Mouse (Mus musculus) frontal cortex, postnatal 14 days (tissue): Measurements from ENCODE around the gene Dchs1.
"Not testable (repeated sequence)": the region's sequence is repeated elsewhere in the genome, so short reads cannot be mapped to it uniquely, and the experiment has no call there.

Experiments used
- DNase-seq, 2 experiments: peaks; one replicate each; pipeline ENCODE4 v3.0.0; 2022; ENCODE audit warnings: low spot score in 2 of 2

The Dchs1 gene

DNA sequence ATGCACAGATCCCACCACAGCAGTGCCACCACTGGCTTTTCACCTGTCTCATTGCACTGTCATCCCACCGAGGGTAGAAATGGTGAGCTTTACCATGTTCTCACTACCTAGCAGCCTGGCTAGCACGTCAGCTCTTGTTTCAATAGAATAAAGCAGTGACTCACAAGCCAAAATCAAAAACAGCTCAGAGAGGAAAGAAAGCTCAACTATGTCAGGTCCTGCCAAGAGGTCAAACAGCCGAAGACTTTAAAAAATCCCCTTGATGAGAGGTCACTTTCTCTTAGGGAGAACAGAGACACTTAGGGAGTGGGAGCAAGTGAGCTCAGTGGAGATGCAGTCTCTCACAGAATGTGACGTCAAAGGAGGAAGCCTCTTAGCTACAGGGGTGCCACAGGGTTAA, 3.6 kb downstream of the Dchs1 start:
- no peak for DNase-seq

DNA sequence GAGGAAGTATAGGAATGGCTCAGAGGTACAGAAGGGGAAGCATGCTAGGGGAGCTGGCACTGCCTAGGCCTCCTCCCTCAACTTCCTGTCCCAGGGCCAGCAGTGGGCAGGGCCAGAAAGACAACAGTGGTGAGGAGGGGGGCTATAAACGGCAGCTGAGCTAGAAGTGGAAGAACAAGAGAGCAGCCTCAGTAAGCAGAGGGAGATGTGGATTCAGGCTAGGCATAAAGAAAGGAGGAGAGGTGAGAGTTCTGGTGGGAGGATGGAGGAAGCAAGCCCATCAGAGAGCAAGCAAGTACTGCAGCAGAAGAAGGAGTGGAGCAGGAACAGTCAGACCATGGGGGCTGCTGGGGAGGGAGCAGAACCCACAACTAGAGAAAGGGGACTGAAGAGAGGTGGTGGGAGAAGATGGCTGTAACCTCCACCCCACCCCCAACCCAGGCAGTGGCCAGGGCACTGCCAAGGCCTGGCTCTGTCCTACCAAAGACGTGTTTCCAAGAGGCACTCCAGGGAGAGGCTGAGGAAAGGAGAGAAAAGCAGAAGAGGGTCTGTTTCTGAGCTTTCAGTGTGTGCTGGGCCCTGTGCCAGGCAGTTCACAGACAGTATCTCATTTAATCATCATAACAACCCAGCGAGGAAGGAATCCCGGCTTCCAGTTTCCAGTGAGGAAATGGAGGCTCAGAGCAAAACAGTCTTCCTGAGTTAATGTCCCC, 8.7 kb downstream of the Dchs1 start:
- no peak for DNase-seq

DNA sequence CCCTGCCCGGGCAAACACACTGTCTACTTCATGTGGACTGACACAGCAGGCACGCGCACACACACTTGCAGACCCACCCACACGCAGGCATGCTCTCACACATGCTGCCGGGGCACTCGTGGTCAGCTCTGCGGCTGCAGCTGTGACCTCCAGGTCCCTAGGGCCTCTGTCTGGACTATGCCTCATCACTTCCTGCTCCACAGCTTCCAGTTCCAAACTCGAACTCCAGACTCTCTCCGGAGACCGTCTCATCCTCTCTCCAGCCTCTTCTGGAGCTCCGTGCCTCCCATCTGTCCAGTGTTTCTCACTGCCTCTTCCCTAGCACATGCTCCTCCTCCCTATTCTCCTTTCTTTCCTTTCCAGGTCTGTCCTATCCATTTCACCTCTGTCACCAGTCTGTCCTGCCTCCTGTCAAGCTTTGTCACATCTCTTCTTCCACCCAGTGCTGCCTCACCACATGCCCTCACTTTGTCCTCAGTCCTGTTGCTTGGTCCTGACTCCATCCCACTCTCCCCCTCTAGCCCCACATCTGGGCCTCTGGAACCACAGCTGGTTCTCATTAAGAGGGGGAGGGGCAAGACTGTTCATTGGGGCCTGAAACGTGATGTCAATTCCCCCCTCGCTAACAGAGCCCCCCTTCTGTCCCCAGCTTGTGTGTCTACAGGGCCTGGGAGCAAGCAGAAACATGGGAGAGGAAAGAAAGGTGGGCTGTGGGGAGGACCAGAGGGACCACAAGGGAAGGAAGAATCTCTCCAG, 9.5 kb downstream of the Dchs1 start:
- no peak for DNase-seq

DNA sequence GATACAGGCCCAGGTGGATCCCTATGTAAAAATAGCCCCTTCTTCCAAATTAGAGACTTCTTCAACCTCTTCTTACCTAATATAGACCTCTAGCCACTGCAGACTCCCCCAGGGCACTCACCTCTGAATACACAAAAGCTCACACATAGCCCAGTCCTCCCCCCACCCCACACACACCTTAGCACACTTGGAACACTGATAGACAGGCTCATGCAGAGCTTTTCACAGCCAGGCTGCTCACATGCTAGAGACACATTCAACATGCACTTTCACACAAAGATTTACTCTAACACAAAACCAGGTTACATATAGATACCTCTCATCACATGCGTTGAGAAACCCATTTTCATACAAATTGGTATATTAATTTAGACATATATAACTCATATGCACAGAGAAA, 10.1 kb downstream of the Dchs1 start:
- no peak for DNase-seq

DNA sequence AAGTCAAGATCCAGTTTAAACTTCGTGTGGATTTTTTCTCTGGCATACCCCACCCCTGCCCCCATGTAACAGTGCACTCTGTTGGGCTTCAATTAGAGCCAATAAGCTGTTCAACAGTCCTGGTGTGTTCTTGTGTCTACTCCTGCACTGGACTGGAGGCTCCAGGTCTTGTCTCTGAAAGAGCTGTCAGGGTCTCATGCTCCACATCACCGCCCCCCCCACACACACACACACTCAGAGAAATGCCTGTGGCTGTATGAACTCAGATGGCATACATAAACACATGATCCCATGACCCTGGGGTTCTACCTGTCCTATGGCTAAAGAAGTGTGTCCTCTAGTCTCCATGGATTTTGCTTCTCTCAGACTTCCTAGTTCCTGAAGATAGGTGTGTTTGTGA, 11.4 kb downstream of the Dchs1 start:
- no peak for DNase-seq

DNA sequence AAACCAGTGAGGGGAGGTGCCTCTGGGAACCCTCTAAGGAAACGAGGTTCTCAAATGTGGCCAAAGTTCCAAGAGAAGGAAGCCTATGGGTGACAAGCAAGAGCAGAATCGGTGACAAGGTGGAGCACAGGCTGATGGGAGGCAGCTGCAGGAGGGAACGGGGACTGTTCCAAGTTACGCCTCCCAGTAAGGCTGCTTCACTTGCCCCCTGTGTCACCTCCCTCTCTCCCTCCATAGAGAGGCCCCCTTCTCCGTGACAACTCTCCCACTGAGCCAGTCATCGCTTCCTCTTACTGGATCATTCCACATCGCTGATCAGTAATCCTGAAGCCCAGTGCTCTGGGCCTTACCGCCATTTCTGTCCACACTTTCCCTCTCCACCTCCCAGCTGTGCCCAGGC, 12.8 kb downstream of the Dchs1 start:
- no peak for DNase-seq

DNA sequence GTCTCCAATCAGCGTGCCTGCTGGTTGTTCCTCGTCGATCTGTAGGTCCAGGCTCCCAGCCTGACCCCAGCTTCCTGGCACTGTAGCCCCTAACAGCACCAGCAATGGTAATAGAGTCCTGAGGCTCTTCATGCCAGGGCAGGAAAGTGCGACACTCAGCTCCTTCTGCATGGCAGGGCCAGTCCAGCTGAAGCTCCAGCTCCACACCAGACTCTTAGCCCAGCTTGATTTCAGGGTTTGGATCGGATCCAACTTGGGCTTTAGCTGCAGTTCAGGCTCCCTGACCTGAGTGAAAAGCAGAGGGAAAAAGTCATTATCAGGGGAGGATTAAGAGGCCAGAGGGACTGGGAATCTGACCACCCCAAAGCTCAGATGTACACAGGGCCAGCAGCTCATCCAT, 14.4 kb downstream of the Dchs1 start:
- DNase-seq, result no peak

DNA sequence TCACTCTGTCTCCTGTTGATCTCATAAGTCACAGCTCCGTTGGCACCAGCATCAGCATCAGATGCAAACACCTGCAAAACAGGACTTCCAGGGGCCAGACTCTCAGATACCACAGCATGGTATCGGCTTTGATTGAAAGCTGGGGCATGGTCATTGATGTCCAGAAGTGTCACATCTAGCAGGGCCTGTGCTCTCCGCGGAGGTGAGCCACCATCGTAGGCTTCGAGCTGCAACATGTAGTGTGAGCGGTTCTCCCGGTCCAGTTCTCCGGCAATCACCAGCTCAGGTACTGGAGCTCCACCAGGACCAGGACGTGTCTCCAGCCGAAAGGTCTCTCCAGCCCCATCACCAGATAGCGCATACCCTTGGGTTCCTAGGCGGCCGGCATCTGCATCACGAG, 15.1 kb downstream of the Dchs1 start:
- DNase-seq, result no peak

DNA sequence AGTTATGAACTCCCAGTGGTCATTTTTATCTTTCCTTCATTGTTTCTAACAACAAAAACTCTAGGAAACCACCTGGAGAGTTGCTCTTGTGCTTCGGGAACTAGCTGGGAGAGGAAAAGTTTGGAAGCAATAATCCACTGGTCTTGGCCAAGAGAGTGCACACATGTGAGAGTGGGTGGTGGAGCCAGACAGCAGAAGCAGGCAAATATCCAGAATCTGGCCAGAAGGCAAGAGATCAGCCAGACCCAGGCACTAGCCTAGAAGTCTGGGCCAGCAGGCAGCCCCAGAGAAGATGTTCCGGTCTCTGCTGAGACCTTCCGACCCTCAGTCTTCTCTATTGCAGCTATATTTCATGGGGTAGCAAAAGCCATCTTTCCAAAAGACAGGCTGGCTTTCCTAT, 17.5 kb downstream of the Dchs1 start:
- no peak for DNase-seq

DNA sequence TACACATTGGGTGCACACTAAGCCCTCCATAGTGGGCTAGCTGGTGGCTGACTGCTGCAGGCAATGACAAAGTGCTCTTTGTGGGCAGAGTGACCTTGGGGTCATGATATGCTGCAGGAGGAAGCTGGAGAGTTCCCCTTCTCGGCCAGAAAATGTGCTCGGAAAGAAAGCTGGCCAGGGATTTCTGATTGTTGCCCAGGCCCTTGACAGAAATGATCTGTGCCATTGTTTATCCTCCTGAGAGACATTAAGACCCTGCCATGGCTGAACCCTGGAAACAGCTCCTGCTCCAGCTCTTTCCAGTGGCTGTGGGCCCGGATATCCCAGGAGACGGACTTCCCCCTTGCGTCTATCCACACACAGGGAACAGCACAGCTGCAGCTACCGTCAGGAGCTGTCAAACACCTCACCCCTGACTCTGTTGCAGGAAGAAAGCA, 19.7 kb downstream of the Dchs1 start:
- DNase-seq, result no peak

DNA sequence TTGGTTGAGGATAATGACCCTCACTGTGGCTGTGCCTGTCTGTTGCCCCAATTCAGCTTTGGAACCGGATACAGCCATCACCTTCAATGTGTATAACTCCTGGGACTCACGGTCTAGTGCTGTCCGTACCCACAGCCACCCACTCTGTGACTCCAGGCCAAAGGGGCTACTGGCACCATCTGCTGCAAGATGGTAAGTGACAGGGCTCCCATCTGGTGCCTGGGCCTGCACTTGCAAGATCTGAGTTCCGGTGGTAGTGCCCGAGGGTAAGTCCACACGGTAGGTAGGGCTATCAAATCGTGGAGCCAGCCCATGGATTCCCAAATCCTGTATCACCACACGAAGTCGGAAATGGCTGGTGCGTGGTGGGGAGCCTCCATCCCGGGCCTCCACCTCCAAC, 23.1 kb downstream of the Dchs1 start:
- DNase-seq, result no peak

DNA sequence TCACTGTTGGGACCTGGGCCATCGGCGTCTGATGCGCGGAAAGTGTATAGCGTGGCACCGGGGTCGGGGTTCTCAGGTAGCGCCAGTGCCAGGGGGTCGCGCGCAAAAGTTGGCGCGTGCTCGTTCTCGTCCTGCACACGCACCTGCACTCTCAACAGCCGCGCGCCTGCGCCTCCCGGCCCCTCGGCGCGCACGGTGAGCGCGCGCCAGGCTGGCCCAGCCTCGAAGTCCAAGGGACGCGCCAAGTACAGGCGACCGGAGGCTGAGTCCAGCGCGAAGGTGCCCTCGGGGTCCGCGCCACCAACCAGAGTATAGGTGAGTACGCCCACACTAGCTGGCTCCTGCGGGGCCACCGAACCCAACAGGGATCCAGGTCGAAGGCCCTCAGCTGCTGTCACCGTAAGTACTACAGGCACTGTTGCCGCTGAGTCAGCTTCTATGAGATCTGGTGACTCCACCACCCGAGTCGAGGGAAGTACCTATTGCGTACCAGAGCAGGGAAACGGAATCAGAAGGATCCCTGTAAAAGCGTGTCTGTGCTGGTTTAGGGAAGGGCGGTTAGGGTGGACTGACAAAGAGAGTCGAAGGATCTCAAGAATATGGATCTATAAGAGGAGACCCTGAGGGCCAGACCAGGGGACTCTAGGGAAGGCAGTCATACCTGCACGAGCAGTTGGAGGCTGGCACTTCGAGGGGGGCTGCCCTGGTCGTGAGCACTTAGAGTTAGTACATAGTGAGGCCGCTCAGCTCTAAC, 24.8 kb downstream of the Dchs1 start:
- no peak for DNase-seq

DNA sequence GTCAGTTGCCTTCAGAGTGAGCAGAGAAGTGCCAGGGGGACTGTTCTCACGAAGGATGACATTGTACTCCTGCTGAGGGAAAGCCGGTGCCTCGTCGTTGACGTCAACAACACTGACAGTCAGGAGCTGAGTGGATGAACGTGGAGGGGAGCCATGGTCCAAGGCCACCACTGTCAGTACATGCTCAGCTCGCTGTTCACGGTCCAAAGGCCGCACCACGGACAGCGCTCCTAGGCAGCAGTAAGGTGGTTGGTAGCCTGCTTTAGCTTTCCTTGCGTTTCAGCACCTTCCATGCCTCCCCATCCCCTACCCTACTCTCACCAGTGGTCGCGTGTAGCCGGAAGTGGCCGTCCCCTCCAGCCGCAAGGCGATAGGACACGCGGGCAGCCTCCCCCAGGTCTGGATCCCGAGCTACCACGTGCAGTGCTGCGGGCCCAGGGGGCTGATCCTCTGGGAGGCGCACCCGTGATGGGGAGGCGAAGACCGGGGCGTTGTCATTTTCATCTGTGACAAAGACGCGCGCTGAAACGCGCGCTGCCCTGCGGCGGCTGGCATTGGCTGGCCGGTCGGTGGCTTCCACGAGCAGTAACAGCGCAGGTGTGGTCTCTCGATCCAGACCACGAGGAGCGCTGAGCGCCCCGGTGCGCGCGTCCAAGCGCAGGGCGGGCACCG, 25.5 kb downstream of the Dchs1 start:
- DNase-seq, result no peak

DNA sequence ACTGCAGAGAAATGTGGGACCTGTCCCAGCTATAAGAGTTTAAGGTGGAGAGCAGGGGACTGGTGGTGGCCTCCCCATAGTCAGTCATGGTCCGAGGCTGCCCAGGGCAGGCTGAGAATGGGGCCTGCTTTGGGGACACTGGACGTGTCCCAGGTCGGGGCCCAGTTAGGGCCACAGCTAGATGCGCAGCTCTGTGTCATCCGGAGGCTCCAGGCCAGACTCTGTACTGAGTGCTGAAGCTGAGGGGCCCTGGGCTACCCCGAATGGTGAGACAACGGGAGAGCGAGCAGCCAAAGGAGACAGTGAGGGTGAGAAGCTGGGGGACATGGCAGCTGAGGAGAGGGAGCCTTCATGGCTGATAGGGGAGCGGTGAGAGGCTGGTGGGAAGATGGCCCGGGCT, 34.2 kb downstream of the Dchs1 start:
- DNase-seq, result no peak

DNA sequence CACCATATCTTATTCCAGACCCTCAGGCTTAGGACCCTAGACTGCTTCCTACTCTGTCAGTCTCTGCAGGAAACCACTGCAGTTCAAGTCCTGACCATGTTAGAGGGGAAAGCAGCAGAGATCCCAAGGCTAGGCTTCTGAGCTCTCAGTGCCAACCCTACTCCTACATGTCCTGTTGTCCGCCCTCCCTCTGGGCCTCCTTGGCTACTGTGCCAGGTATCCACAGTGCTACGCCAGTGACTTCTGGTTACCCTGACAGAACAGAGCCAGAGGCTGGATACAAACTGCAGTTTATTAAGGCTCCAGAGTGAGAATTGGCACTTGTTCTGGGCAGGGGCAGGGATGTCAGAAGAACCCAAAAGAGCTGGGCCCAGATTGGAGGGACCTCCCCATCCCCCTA, 34.7 kb downstream of the Dchs1 start:
- no peak for DNase-seq

DNA sequence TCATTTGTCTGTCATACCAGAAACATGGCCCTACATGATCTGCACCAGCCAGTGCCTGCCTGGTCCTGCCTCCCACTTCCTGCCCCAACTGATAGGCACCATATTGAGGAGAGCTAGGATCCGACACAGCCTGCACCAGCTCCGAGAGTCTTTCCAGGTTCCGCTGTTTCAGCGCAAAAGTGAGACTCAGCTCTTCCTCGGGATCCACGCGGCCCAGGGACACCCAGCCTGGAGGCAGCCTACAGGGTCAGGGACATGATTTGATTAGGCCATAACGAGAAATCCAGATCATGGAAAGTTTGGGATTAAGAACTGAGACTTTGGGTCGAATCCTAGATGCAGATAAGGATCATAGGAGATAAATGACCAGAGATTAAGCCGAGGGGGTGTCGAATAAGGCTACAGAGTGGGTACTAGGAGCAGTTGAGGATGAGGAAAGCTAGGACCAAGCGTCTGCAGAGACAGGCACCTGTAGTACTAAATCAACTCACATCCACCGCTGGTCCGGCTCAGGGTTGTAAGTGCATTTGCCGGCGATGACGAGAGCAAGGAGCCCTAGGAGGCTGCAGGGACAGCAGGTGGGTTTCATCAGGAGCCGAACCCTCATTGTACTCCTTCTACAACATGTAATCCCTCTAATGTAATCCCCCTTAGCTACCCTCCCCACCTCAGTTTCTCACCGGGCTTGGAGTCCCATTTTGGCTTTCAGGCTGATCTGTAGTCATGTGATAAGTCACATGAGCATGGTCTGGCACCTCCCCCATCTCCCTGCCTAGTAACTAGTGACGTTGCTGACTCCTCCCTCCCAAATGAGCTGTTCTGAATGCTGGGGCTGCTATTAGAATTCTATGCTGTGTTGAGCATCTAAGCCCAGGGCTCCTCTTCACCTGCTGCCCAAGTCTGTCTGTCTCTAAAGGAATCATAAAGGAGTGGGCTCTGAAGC, 35.7 kb downstream of the Dchs1 start, which contains the start of gene Tpp1:
Gene Tpp1, minus strand, starts transcription at position 745 of the 943 bp plus-strand sequence.
- DNase-seq, result peak; percentile 90 to 93

DNA sequence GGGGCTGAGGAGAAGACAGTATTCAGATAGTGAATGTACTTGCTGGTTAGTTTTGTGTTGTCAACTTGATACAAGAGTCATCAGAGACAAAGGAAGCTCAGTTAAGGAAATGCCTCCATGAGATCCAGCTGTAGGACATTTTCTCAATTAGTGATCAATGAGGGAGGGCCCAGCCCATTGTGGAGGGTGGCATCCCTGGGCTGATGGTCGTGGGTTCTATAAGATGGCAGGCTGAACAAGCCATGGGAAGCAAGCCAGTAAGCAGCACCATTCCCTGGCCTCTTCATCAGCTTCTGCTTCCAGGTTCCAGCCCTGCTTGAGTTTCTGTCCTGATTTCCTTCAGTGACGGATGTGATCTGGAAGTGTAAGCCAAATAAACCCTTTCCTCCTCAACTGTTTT, 39.7 kb downstream of the Dchs1 start:
- DNase-seq, result no peak

DNA sequence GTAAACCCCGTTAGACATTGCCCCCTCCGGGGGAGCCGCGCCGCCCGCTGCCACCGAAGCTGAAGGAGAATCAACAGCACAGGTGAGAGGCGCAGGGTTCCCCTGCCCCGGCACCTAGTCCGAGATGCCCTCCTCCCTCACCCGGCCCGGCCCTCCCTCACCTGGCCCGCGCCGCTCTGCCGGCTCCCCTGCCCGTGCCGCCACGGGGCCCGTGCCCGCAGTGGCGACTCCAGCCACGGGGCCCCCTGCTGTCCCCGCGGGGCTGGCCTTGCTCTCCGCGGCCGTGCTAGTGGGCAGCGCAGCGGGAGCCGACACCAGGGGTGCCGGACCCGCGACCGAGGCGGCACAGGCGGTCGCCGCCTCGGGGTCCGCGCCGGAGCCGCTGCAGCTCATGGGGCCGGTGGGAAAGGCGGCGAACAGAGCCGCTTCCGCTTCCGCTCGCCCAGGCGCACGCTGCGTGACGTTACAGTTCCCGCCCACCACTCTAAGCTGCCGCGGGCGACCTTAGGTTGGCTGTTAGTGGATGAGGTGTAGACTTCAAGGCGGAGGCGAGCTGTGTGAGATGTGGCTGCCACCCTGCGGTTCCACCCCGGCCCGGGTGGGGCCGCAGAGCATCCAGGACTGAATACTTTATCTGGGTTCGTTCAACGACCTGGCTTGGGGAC, 43.4 kb downstream of the Dchs1 start, which contains the start of gene Taf10:
Gene Taf10, minus strand, starts transcription at position 436 of the 665 bp plus-strand sequence.
- peak; percentile 81 to 83 for DNase-seq

DNA sequence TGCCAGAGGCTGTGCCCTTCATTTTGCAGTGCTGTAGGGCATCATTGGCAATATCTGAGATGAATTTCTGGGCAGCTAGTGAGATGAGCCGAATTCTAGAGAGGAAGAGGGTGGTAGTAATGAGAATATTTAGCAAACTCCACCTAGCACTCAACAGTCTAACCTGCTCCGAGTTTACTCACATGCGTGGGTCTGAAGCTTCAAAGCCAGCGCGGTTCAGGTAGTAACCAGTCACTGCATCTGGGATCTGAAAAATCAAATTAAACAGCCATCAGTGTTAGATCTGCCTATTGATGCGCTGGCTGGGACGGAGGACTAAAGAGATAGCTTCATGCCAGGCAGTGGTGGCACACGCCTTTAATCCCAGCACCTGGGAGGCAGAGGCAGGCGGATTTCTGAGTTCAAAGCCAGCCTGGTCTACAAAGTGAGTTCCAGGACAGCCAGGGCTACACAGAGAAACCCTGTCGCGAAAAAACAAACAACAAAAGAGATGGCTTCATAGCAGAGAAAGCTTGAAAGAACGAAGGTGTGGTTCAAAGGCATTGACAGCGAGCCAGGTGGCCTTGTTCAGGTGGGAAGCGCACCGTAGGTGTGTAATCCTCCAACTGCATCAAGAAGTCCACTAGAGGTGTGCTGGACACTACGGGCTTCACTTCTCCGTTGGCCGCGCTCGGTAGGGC, 44.1 kb downstream of the Dchs1 start:
- not testable (repeated sequence) for DNase-seq
